Mouse (Mus musculus) spleen, postnatal 10 days (tissue): ENCODE results near the gene Mapkapk5.

Experiments used
- DNase-seq, 2 experiments: peaks; one replicate each; pipeline ENCODE4 v3.0.0; 2021 to 2022; ENCODE audit warnings: low spot score in 2 of 2

Gene Mapkapk5

DNA sequence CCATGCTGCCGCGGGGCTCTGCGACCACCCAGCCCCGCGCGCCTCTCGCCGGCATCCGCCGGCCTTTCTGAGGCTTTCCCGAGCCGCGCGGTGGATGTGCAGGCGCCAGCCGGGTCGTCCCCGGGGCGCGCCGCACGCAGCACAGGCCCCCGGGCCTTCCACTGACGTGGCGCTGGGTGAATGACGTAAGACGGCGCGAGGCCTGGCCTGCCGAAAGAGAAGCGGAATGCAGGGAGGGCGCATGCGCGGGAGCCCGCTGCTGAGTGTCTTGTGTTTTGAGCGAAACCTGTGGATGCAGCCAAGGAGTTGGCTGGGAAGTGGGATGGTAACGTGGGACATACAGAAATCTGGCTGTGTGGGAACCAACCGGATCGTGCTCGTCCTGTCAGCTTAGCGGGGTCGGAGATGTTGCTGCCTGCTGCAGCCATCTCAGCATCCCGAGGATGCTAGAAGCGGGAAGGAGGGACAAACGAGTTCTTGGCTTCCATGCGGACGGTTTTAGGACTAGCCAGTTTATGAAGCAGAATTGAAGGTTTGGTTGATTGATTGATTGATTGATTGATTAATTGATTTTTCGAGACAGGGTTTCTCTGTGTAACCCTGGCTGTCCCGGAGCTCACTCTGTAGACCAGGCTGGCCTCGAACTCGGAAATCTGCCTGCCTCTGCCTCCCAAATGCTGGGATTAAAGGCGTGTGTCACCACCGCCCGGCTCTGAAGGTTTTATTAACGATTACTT is at the start of gene Mapkapk5:
TSS of gene Mapkapk5 (minus strand) at position 113 of the 737 bp plus-strand sequence.
- DNase-seq, result peak; percentile 99

DNA sequence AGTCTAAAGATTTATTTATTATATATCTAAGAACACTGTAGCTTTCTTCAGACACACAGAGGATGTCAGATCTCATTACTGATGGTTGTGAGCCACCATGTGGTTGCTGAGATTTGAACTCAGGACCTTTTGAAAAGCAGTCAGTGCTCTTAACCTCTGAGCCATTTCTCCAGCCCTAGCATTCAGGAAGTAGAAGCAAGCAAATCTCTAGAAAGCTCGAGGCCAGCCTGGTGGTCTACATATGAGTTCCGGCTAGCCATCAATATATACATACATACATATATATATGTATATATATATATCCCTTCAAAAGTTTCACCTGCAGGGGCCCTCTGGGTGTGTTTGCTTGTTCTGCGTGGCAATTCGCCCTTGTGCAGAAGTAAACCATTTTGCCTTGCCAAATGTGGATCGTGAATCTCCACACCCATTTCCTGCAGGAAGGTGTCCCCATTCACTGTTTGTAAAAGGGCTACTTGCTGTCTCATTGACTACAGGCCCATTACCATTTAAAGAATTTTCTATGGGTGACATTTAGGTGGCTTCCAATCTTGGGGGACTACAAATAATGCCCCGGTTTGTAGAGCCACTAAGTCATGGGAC is 49.1 kb upstream of the Mapkapk5 start:
- DNase-seq, result no peak

DNA sequence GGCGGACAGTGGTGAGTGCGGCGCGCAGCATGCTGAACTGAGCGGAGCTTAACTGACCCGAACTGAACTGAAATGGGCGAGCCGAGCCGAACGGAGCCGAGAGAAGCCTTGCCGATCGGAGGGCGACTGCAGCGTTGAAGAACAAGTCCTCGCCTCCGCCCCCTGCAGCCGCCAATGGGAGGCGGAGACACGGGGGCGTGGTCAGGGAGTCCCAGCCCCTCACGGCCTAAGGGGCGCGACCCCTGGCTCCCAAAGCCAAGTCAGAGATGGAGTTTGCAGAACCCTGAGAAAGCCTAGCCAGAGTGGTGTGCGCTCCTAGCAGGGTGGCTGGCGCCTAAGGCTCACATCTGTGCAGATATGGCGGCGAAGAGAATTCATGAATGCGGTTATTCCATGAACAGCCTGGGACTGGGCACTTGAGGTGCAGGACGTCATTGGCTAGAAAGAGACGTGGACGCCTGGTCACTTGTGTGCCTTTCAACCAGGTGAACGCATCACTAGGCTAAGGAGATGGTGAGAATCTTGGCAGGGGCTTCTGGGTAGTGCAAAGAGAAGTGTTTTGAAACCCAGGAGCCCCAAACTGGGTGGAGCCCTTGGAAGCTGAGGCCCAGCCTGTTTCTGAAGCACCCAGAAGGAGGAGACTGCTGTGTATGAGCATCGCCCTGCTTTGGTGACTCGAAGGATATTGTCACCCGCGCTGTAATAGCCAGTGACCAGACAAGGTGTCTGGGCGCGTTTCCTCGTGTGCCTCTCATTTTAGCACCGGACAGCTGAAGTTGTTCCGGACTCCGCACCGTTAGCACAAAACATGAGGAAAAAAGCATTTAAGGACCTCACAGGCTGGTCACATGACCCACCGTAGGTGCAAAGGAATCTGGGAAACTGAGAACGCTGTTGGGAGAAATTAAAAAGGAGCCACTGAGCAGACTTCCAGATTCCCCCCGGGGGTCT is 48.0 kb upstream of the Mapkapk5 start, which contains the start of gene Aldh2:
TSS of gene Aldh2 (minus strand) at position 374 of the 951 bp plus-strand sequence.
- peak; percentile 74 to 89 for DNase-seq

DNA sequence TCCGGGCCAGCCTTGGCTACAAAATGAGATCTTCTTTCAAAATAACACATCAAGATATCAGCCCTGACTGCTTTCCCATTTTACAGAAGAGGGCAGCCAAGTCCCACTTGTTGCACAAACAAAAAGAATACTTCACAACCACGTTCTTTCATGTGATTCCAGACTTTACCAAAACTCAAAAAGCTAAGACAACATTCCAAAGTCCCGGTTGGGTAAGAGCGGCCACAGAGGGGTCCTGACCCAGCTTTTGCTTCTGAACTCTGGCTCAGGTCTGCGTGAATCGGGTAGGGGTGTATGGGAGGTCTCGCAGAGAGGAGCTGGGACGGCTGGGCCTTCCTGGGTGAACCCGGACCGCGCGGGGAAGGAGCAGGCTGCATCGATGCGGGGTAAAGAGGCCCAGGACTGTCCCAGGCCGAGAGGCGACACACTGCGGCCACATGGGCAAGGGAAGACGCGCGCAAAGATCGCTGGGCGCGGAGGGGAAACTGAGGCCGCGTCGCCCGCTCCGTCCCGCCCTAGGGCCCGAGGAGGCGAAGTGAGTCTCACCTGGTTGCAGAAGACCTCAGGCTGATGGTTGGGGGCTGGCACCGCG is 47.2 kb upstream of the Mapkapk5 start:
- DNase-seq, result peak in 1 of 2 experiments; percentile 50

DNA sequence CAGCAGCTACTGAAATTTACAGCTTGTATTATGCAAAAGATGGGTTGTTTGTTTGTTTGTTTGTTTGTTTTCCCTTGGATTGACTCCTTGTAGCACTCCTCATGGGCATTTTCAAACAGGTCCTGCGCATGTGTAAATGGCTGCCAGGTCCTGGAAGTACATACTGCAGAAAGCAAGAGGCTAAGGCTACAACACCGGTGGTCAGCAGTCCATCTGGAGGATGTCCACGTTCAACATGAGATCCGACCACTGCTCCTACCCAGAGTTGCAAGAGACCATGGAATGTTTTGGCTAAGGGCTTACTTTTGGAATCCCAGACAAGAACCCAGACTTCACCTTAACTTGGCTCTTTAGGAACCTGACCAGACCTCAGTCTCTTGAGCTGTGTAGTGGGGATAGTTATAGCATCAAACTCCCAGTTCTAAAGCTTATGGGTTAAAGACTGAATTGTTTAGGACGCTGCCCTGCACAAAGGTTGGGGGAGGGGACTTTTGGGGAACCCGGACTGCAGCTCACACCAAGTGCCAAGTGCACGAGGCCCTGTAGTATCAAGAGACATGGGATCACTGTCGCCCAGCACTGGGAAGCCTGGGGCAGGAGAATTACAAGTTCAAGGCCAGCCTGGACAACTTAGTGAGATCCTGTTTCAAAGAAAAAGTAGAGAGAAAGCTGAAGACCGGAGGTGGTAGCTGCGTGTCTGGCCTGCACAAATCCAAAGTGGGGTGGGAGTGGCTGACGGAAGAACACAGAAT is 46.5 kb upstream of the Mapkapk5 start:
- DNase-seq, result no peak

DNA sequence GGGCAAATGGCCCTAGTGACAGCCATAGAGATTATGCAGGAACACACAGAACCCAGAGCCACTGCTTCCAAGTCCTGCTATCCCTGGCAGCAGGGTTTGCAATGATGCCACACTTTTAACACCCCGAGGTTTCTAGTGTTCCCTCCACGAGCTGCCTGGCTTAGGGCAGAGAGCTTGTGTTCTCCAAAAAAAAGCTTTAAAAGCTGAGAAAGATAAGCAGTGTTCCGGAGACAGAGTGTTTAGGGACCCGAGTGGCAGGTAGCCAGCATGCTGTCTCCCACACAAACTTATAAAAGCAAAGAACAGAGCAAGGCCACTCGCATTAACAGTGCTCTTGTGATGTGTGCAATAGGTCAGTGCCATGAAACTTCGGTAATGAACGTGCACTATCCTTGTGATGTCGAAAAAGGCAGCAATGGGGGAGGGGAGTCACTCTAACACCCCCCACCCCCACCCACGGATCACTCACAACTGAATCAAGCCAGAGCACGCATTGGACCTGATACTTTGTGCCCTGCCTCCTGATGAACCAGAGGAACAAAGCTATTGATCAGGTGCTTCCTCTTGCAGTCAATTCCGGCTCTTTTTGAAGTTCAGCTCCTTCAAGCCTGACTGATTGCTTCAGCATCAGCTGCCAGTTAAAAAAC is 45.8 kb upstream of the Mapkapk5 start:
- no peak for DNase-seq

DNA sequence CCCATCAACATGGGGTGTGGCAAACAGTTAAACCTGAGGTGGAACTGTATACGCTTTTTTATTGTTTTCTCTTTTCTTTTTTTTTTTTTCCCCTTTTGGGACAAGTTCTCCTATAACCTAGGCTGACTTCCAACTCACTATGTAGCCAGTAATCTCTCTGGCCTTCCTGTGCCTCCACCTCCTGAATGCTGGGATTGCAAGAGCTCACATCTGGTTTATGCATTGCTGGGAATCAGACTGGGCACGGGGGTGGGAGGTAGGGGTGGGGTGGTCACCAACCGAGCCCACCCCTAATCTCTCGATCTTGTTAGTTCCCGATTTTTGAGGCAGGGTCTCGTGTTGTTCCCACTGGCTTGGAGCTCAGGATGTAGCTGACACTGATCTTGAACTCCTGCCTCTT is 44.2 kb upstream of the Mapkapk5 start:
- DNase-seq, result no peak

DNA sequence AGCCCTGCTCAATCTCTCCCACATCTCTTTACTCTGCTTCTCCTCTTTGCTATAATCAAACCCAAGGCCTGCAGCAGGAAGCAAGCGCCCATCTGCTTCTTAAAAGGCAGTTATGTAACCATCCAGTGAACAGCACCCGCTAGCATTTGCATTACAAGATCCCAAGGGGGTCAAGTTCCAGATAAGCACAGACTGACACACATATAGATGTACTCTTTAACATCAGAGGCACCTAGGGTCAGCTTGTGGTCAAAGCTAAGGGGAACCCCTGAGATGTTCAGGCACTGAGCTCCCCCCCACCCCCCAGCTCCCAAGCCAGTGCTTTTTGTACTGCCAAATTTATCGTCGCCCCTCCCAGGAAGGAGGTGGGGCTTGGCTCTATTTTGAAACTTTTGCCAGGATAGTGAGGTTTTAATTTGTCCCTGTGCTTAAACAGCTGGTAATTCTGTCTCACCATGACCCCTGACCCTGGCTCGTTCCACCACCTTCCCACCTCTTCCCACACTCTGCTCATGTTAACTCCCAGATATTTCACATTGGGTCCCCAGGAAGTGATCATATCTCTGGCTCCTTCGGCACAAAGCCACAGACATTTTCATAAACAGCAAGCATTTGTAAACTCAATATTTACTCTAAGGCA is 40.8 kb upstream of the Mapkapk5 start:
- DNase-seq, result peak in 1 of 2 experiments; percentile 49

DNA sequence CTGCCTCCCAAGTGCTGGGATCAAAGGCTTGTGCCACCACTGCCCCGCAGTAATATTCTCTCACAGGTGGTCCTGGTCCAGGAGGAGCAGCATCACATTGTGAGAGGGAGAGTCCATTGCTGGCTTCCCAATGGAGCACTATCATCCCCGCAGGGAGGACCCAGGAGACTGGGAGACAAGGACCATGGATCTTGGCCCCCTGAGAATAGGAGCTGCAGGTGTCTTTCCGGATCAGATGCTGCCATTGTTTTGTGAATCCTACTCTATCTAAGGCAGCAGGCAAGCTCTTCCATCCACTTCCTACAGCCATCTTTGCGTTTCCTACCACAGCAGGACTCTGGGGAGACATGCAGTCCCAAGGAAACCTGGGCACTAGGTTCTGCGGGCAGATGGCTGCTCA is 40.0 kb upstream of the Mapkapk5 start:
- DNase-seq, result no peak

DNA sequence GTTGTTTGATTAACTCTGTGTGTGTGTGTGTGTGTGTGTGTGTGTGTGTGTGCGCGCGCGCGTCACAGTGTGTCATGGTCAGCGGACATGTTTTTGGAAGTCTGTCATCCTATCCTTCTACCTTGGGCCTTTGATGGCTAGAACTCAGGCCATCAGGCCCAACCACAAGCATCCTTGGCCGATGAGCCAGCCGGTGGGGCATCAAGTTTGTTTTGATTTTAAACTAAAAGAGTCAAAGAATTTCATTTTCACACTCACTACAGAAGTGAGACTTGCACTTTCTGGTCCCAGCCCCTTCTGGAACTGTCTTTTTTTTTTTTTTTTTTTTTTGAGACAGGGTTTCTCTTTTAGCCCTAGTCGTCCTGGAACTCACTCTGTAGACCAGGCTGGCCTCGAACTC is 39.3 kb upstream of the Mapkapk5 start:
- DNase-seq, result no peak

DNA sequence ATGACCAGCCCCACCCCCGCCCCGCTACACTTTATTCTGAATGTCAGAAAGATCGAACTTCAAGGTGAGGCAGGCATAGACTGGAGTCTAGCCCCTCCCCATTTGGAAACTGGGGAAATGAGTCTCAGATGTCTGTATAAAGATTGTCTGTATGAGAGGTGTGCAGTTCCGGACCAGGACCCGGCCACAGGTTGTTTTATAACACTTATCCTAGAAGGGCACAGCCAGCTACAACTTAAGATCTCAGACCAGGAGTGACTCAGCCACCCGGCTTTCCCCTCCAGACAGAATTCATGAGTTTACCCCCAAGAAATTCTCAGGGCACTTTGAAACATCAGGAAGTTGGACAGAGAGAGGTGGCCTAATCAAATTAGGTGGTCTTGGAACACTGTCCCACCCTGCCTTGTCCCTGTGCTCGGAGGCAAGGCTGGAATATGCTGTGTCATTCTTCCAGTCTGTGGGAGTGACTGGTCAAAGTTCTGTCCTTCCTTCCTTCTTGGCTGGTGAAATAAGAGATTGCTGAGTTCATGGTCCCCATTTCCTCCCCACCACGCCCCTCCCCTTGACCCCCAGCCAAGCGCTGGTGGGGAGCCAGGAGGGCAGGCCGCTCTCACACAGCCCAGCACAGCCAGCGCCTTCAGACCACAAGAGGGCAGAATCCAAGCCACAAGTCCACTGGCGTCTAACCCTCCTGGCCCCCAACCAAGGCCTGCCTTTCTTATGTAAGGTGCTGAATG is 38.2 kb upstream of the Mapkapk5 start:
- DNase-seq, result peak; percentile 45 to 77

DNA sequence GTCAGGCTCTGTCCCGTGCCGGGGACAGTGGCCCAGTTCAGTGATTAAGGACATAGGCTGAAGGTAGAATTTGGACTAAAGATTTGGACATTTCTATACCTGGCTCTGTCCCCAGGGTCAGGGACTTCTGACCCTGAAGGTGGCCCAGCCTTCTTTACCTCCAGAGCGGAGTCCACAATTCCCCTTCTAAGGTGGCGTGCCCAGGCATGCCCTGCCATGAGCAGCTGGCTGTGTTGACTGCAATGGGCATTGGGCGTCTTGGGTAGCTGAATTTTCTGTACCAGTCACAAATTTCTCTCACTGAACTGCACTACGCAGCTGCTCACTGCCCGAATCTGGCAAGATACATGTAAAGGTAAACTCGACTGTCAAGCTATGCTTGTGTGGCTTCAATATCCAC is 36.2 kb upstream of the Mapkapk5 start:
- no peak for DNase-seq

DNA sequence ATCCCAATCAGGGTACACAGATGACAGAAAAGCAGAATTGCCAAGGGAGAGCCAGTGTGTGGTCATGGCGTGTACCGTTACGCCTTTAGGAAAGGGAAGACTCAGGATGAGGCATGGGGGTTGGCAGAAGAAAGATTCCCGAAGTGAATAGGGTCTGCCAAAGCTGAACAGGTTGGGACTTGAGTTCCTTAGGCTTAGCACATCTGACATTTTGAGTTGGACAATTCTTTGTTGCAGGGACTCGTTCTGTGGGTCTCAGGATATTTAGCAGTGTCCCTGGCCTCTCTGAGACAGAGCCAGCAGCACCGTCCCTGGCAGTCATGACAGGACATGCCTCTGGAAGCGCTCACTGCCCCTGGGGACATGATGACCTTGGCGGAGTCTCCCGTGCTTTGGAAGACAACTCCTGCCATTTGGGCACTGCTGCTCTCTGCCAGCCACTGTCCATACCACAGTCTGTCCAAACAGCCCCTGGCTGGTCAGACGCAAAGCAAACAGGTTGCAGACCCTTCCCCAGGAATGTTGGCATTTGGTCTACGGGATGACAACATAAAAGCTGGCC is 31.3 kb upstream of the Mapkapk5 start:
- no peak for DNase-seq

DNA sequence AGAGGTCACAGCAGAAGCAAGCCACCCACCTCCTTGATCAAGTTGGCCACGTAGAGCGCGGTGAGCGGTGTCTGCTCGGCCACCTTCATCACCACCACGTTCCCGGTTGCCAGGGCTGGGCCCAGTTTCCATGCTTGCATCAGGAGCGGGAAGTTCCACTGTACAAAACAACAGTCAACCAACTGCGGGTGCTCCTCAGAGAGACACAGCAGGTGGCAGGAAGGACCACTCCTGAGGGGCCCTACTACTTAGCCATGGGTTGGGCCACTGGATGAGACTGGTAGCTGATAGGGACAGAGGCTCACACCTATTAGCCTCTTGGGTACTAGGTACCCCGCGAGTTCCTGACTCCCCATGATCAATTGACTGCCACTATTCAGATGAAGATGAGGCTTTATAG is 30.2 kb upstream of the Mapkapk5 start:
- no peak for DNase-seq

DNA sequence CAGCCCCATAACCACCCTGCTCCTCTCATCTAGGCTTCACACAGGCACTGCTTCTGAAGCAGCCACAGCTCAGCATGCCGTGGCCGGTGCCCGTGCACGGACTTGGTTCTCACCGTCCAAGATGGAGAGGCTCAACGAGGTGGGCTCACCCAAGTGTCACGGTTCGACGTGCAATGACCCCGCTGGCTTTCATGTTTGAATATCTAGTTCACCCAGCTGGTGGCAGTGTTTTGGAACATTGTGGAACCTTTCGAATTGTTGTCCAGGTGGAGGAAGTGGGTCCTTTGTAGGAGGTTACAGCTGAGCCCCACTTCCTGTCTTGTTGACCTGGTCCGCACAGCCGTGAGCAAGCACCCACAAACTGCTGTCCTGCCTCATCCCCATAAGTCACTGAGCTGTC is 28.4 kb upstream of the Mapkapk5 start:
- DNase-seq, result no peak

DNA sequence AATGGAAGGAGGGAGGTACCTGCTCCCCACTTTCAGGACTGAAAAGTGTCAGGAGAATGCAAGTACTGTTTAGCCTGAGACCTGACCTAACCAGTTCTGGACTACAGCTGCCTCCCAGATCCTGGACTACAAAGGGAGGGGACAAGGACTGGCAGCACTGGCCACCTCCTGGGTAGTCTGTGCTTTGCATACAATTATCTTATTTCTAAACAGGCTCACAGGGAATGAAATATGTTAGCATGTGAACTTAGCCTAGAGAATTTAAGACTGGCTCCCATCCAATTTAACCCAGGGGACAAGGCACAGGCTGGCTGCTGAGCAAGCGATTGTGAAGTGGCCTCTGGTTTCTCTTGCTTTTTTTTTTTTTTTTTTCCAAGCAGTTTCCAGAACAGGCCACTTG is 25.1 kb upstream of the Mapkapk5 start:
- DNase-seq, result no peak

DNA sequence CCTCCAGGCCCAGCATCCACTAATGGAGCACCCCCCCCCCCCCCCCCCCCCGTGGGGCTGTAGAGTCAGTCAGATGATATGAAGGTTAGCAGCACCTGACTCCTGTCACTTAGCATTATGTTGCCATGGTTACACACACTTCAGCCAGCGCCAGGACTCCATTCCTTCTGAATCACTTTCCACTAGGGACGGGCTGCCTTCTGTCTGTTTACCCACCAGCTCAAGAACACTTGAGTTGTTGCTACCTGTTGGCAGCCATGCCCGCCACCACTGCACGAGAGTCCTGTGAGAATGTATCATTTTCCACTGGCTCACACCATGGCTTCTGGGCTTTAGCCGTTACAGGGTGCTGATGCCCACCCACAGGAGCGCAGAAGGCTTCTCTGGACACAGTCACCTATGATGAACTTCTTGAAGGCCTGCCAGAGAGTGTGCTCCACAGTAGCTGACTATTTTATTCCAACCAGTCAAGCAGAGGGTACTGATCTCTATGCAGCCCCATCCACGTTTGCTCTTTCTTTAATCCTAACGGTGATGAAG is 24.2 kb upstream of the Mapkapk5 start:
- DNase-seq, result no peak

DNA sequence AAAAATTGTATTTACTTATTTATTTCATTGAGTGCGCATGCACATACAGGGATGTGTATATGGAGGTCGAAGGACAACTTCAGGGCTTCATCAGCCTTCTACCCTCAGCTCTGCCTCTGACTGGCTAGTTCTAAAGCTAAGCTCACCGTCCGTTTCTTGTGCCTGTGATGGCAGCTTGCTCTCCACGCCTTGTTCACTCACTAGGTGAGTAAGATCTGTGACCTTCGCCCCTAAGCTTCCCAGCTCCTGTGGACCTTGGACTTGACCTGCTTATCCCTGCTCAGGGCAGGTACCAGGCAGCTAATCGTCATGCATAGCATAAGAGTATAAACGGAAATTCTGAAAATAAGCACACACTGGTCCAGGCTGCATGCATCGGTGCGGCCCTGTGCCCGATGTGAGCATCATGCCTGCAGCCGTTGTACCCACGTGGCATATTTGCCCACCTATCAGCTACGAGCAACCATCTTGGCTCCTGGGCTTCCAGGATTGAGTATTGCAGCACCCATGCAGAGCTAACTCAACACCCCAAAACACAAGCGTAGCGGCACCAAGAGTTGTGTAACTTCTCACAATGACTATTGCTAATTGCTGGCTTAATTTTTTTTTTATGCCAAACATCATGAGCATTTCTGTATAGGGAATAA is 20.5 kb upstream of the Mapkapk5 start:
- DNase-seq, result no peak
